Mouse (Mus musculus): ENCODE measurements around the gene Vars. TPM values are rescaled to one million over a fixed set of nuclear protein-coding genes. Genes with fewer than 3 reads are reported as not detected.
"Not testable (repeated sequence)": the region's sequence is repeated elsewhere in the genome, so short reads cannot be mapped to it uniquely, and the experiment has no call there.

Gene Vars
- polyA plus RNA-seq, 1 experiment from 2014 or later = 92.3 TPM

DNA sequence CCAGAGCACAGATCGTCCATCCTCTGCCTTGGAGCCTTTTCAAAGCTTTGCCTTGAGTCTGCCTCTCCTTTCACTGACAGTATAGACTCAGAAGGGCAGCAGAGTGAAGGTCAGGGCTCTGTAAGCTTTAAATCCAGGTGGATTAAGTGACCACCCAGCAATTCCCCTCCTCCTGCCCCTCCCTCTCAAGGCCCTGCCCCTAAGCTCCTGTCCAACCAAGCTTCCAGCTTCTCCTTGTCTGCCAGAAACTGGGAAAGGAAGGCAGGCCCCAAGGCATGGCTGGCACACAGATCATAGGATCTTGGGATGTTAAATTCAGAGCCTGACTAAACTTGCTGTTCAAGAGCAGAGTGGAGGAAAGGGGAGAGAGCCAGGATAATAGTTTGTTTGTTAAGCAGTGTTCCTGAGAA is 36.1 kb upstream of the Vars start:
- no peak overlapping the region for H3K9ac ChIP-seq (replicated peaks; ENCODE audit: low read depth, low read length)

DNA sequence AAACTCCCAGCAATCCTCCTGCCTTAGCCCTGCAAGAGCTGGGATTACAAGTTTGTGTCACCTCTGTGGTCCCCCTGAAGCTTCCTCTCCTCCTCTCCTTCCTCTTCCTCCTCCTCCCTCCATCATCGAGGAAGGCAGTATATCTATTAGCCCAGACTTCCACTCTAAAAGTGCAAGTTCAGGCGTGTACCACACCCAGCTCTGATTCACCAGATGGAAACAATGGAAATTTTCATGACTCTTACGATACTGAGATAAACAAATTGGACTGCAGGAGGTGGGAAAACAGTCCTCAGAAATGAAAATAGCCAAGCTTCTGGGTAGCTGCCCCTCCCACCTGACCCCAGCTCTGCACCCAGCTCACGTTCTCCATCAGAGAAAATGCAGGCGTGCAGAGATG is 35.2 kb upstream of the Vars start:
- H3K4me3 ChIP-seq (ENCODE audit: low read depth, low read length) = no peak overlapping the region
- WGBS = 60% methylated on average over 5 of the region's 5 CpGs
- H3K9ac ChIP-seq (replicated peaks; ENCODE audit: low read depth, low read length) = no peak overlapping the region
- no peak overlapping the region for H3K4me2 ChIP-seq (replicated peaks; ENCODE audit: low read depth, low read length)
- ATAC-seq (ENCODE audit: insufficient number of reproducible peaks, insufficient read depth, low FRiP score, low read depth) = no peak
- no peaks in the 10 kb centered on the region for H3K9me3 ChIP-seq (ENCODE audit: control insufficient read depth, low read depth, low read length)
- H3K27me3 ChIP-seq (ENCODE audit: control insufficient read depth, insufficient read depth, low read length) = peaks cover 11% of the 10 kb centered on the region
- H3K27ac ChIP-seq (ENCODE audit: low read length) = no peak overlapping the region
- no peaks in the 10 kb centered on the region for H3K36me3 ChIP-seq (ENCODE audit: control insufficient read depth, insufficient read depth, low read length)
- H3K4me1 ChIP-seq (ENCODE audit: control insufficient read depth, insufficient read depth, low read length) = peaks cover 8% of the 10 kb centered on the region; the same call in 1 of the 2 replicates

More for the DNA sequence above, 36.1 kb upstream of the Vars start:
- Histone ChIP-seq H3K36me3 (ENCODE audit: control insufficient read depth, insufficient read depth, low read length) (no peaks in the 10 kb centered on the region), H3K9me3 (ENCODE audit: control insufficient read depth, low read depth, low read length) (no peaks in the 10 kb centered on the region), H3K27me3 (ENCODE audit: control insufficient read depth, insufficient read depth, low read length) (peaks cover 11% of the 10 kb centered on the region), H3K4me1 (ENCODE audit: control insufficient read depth, insufficient read depth, low read length) (peaks cover 14% of the 10 kb centered on the region; the same call in 1 of the 2 replicates), H3K4me3 (ENCODE audit: low read depth, low read length) (no peak overlapping the region), H3K4me2 (replicated peaks; ENCODE audit: low read depth, low read length) (no peak overlapping the region), H3K27ac (ENCODE audit: low read length) (peak overlapping the region; percentile 44; the same call in 1 of the 2 replicates)
- 7% methylated on average over 1 of the region's 1 CpGs for WGBS
- ATAC-seq (ENCODE audit: insufficient number of reproducible peaks, insufficient read depth, low FRiP score, low read depth) = no peak

DNA sequence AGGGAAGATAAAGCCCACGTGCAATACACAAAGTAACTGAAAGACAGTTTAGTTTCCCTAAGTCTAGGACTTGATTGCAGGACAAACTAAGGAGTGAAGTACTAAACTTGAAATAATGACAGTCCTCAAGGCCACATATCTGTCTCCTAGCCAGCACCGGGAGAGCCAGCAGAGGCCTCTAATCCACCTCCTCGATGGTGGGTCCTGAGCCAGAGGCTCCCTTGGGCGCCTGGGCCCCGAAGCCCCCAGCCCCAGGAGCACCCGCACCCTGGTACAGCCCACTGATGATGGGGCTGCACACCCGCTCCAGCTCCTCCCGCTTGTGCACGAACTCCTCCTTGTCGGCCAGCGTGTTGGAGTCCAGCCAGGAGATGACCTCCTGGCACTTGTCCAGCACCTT is 31.0 kb upstream of the Vars start, which contains the start of gene Gm20481:
Gene Gm20481, plus strand, starts transcription at position 91 of the 400 bp plus-strand sequence.
- H3K36me3 ChIP-seq (ENCODE audit: control insufficient read depth, insufficient read depth, low read length); H3K4me3 ChIP-seq (ENCODE audit: low read depth, low read length); H3K9me3 ChIP-seq (ENCODE audit: control insufficient read depth, low read depth, low read length); ATAC-seq (ENCODE audit: insufficient number of reproducible peaks, insufficient read depth, low FRiP score, low read depth); H3K4me2 ChIP-seq (replicated peaks; ENCODE audit: low read depth, low read length); H3K4me1 ChIP-seq (ENCODE audit: control insufficient read depth, insufficient read depth, low read length); H3K27ac ChIP-seq (ENCODE audit: low read length); H3K9ac ChIP-seq (replicated peaks; ENCODE audit: low read depth, low read length): not testable (repeated sequence)
- 66% methylated on average over 5 of the region's 11 CpGs for whole genome bisulfite sequencing
- H3K27me3 ChIP-seq (ENCODE audit: control insufficient read depth, insufficient read depth, low read length) = peaks cover 11% of the 10 kb centered on the region

DNA sequence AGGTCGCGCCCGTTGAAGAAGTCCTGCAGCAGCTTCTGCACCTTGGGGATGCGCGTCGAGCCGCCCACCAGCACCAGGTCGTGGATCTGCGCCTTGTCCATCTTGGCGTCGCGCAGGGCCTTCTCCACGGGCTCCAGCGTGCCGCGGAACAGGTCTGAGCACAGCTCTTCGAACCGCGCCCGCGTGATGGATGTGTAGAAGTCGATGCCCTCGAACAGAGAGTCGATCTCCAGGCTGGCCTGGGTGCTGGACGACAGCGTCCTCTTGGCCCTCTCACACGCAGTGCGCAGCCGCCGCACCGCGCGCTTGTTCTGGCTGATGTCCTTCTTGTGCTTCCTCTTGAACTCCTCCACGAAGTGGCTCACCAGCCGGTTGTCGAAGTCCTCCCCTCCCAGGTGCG is 29.9 kb upstream of the Vars start:
- H3K27ac ChIP-seq (ENCODE audit: low read length); H3K4me2 ChIP-seq (replicated peaks; ENCODE audit: low read depth, low read length); H3K4me1 ChIP-seq (ENCODE audit: control insufficient read depth, insufficient read depth, low read length); H3K36me3 ChIP-seq (ENCODE audit: control insufficient read depth, insufficient read depth, low read length); H3K9ac ChIP-seq (replicated peaks; ENCODE audit: low read depth, low read length); H3K9me3 ChIP-seq (ENCODE audit: control insufficient read depth, low read depth, low read length); ATAC-seq (ENCODE audit: insufficient number of reproducible peaks, insufficient read depth, low FRiP score, low read depth); H3K4me3 ChIP-seq (ENCODE audit: low read depth, low read length): not testable (repeated sequence)
- 35% methylated on average over 6 of the region's 37 CpGs for WGBS
- H3K27me3 ChIP-seq (ENCODE audit: control insufficient read depth, insufficient read depth, low read length) = peaks cover 11% of the 10 kb centered on the region

DNA sequence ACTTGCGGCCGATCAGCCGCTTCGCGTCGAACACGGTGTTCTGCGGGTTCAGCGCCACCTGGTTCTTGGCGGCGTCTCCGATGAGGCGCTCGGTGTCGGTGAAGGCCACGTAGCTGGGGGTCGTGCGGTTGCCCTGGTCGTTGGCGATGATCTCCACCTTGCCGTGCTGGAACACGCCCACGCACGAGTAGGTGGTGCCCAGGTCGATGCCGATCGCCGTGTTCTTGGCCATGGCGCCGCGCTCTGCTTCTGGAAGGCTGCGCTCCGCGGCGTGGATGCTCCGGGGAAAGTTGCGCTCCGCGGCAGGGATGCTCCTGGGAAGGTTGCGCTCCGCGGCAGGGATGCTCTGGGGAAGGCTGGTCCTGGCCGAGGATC is 29.1 kb upstream of the Vars start:
- not testable (repeated sequence) for H3K9me3 ChIP-seq (ENCODE audit: control insufficient read depth, low read depth, low read length); H3K9ac ChIP-seq (replicated peaks; ENCODE audit: low read depth, low read length); H3K27ac ChIP-seq (ENCODE audit: low read length); H3K36me3 ChIP-seq (ENCODE audit: control insufficient read depth, insufficient read depth, low read length); ATAC-seq (ENCODE audit: insufficient number of reproducible peaks, insufficient read depth, low FRiP score, low read depth); H3K4me1 ChIP-seq (ENCODE audit: control insufficient read depth, insufficient read depth, low read length)
- H3K4me2 ChIP-seq (replicated peaks; ENCODE audit: low read depth, low read length) = peak overlapping the region; percentile 52
- peaks cover 11% of the 10 kb centered on the region for H3K27me3 ChIP-seq (ENCODE audit: control insufficient read depth, insufficient read depth, low read length)
- peak overlapping the region; percentile 26; the same call in 1 of the 2 replicates for H3K4me3 ChIP-seq (ENCODE audit: low read depth, low read length)
- WGBS = 1% methylated on average over 13 of the region's 43 CpGs

DNA sequence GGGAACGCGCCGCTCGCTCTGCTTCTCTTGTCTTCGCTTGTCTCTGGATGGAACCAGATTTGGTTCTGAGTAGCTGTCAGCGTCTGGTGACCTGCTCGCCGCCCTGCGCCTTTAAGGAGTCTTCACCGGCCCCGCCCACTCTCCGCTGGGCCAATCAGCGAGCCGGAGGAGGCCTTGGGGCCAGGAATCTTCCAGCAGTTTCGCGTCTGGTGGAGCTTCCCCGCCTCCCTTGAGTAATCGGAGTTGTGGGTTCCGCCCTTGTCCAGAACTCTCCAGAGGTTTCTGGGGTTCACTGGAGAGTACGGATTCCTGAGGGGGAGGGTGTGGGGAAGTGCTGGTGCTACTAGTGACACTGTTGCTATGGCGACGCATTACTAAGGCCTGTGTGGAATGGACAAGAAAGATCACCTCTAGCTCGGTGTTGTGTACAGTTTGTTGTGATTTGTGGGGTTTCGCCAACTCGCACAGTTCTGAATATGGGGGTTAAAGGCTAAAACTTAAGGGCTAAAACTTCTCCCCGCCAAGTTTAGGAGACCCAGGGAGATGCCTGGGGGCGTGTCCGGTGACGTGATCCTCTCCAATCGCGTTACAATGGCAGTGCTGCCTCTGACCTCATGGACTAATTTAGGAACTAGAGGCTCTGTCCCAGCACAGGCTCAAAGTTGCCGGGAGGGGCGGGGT is 28.6 kb upstream of the Vars start, which contains the start of the genes Hspa1a and Hspa1l:
Gene Hspa1a, minus strand, starts transcription at position 88 of the 681 bp plus-strand sequence.
Gene Hspa1l, plus strand, starts transcription at position 635 of the 681 bp plus-strand sequence.
- peak within 1 kb of the TSS; percentile 26 for H3K4me3 ChIP-seq (ENCODE audit: low read depth, low read length)
- not testable (repeated sequence) for H3K9me3 ChIP-seq (ENCODE audit: control insufficient read depth, low read depth, low read length); H3K36me3 ChIP-seq (ENCODE audit: control insufficient read depth, insufficient read depth, low read length); H3K9ac ChIP-seq (replicated peaks; ENCODE audit: low read depth, low read length); H3K27ac ChIP-seq (ENCODE audit: low read length); H3K4me1 ChIP-seq (ENCODE audit: control insufficient read depth, insufficient read depth, low read length)
- under 1% methylated on average over 29 of the region's 33 CpGs for WGBS
- ATAC-seq (ENCODE audit: insufficient number of reproducible peaks, insufficient read depth, low FRiP score, low read depth) = peak; percentile 93
- H3K27me3 ChIP-seq (ENCODE audit: control insufficient read depth, insufficient read depth, low read length) = peaks cover 11% of the 10 kb centered on the region
- peak within 1 kb of the TSS; percentile 52 for H3K4me2 ChIP-seq (replicated peaks; ENCODE audit: low read depth, low read length)

DNA sequence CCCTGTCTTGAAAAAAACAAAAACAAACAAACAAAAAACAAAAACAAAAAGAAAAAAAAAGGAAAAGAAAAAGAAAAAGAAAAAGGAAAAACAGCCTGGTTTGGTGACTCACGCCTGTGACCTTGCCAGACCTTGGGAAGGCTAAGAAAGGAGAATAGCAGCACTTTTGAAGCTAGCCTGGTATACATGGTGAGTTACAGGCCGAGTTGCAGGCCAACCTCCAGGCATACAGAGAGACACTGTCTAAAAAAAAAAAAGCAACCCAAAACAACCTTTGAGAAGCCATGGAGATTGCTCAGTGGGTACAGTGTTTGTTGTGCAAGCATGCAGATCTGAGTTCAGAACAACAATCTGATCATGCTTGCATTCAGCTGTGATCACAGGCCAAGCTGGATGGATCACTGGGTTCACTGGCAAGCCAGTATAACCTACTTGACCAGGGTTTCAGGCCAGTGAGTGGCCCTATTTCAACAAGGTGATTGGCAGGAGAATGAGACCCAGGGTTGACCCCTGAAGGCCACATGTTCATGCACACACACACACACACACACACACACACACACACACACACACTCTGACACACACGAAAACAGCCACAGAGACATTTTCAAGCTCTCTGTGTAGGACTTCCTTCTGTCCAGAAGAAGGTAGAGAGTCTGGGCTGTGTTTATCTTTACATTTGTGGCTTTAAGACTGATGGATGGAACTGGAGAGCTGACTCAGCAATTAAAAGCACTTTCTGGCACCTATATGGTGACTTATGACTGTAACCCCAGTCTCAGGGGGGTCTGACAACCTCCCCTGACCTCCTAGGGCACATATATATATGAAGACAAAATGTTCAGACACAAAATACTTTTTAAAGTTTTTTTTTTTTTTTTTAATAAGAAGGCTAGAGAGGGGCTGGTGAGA is 24.9 kb upstream of the Vars start:
- H3K4me1 ChIP-seq (ENCODE audit: control insufficient read depth, insufficient read depth, low read length) = peaks cover 2% of the 10 kb centered on the region; the same call in 1 of the 2 replicates
- H3K4me2 ChIP-seq (replicated peaks; ENCODE audit: low read depth, low read length) = no peak overlapping the region
- H3K27me3 ChIP-seq (ENCODE audit: control insufficient read depth, insufficient read depth, low read length) = no peaks in the 10 kb centered on the region
- no peak overlapping the region for H3K27ac ChIP-seq (ENCODE audit: low read length)
- WGBS = 74% methylated on average over 3 of the region's 3 CpGs
- no peak for ATAC-seq (ENCODE audit: insufficient number of reproducible peaks, insufficient read depth, low FRiP score, low read depth)
- H3K9ac ChIP-seq (replicated peaks; ENCODE audit: low read depth, low read length) = no peak overlapping the region
- H3K4me3 ChIP-seq (ENCODE audit: low read depth, low read length) = no peak overlapping the region
- H3K9me3 ChIP-seq (ENCODE audit: control insufficient read depth, low read depth, low read length) = no peaks in the 10 kb centered on the region
- H3K36me3 ChIP-seq (ENCODE audit: control insufficient read depth, insufficient read depth, low read length) = no peaks in the 10 kb centered on the region

DNA sequence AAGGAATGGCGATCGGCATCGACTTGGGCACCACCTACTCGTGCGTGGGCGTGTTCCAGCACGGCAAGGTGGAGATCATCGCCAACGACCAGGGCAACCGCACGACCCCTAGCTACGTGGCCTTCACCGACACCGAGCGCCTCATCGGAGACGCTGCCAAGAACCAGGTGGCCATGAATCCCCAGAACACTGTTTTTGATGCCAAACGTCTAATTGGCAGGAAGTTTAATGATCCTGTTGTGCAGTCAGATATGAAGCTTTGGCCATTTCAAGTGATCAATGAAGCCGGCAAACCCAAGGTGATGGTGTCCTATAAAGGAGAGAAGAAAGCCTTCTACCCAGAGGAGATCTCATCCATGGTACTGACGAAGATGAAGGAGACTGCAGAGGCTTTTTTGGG is 23.8 kb upstream of the Vars start:
- 92% methylated on average over 20 of the region's 20 CpGs for WGBS

More for the DNA sequence above, 23.8 kb upstream of the Vars start:
- H3K4me2 ChIP-seq (replicated peaks; ENCODE audit: low read depth, low read length) = no peak overlapping the region
- H3K27ac ChIP-seq (ENCODE audit: low read length) = no peak overlapping the region
- ATAC-seq (ENCODE audit: insufficient number of reproducible peaks, insufficient read depth, low FRiP score, low read depth) = no peak
- peaks cover 5% of the 10 kb centered on the region; the same call in 1 of the 2 replicates for H3K4me1 ChIP-seq (ENCODE audit: control insufficient read depth, insufficient read depth, low read length)
- no peak overlapping the region for H3K9ac ChIP-seq (replicated peaks; ENCODE audit: low read depth, low read length)
- H3K36me3 ChIP-seq (ENCODE audit: control insufficient read depth, insufficient read depth, low read length) = no peaks in the 10 kb centered on the region
- no peaks in the 10 kb centered on the region for H3K27me3 ChIP-seq (ENCODE audit: control insufficient read depth, insufficient read depth, low read length)
- no peak overlapping the region for H3K4me3 ChIP-seq (ENCODE audit: low read depth, low read length)
- no peaks in the 10 kb centered on the region for H3K9me3 ChIP-seq (ENCODE audit: control insufficient read depth, low read depth, low read length)

Data from stomach, embryonic 14.5 days (tissue).